Mouse (Mus musculus): Measurements from ENCODE around the gene Ssrp1. TPM values are rescaled to one million over a fixed set of nuclear protein-coding genes. Genes with fewer than 3 reads are reported as not detected.

The Ssrp1 gene
- 245 and 274 TPM in 2 replicates for total RNA-seq (2014; fragmentation: Nextera tagmentation)
- total RNA-seq (2017) = 432 and 481 TPM in 2 replicates

DNA sequence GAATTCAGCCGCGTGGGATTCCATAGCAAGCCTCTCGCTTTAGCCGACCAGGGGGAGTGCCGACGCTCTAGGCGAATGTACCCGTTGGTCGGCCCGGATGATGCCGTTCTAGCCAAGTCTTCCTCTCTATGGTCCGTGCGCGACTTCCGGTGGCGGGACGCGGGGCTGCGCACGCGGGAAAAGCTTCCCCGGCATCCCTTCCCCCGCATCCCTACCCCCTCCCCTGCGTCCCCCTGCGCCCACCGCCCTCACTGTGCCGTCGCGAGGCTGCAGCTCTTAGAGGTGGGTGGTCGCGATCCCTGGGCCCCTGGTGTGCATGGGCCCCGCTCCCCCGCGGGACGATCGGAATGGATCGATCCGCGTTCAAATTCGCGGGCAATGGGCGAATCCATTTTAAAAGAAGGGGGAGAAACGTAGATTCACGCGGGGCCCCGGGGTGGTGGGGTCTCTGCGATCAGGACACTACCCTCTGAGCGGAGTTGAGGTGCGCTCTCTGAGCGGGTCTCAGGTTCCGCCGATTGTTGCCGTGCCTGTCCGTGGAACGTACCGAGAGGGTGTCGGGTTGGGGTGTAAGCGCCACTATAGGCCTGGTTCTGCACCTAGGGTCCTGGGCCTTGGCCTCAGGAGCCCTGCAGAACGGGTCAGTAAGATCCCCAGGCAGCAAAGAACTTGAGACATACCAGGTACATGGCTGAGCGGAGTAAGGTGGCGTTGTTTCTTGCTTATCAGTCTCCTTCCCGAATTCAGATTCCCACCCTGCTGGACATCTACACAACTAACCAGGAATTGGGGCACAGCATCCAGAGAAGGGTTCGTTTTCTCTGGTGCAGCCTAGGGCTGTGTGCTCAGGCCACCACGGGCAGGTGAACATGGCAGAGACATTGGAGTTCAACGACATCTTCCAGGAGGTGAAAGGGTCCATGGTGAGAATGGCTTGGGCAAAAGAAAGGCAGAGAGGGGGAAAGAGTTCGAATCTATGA, at the start of gene Ssrp1, which contains the start of gene P2rx3:
TSS of gene Ssrp1 (plus strand) at position 188 of the 980 bp plus-strand sequence.
TSS of gene P2rx3 (minus strand) at position 416 of the 980 bp plus-strand sequence.
- ATAC-seq (replicated peaks; ENCODE audit: low FRiP score, low TSS enrichment, poor library complexity, severe bottlenecking) = peak; percentile 75

DNA sequence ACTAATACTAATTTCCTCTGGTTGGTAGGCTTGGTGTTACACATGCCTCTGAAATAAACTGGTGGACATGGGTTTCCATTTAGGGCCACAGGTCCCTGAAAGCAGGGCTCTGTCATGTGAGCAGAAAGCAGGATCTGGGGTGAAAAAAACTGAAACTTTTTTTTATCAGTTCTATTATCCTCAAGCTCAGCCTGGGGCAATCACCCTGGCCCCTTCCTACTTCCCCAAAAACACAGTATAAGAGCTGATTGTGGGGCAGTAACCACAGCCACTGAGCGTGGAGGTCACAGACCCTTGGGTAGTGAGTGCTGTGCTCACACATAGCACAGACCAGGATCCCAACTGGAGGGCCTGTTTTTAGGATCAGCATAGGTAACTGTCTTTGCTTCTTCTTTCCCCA, 49.1 kb upstream of the Ssrp1 start, which contains the start of gene Prg3:
TSS of gene Prg3 (plus strand) at position 286 of the 400 bp plus-strand sequence.
- ATAC-seq (replicated peaks; ENCODE audit: low FRiP score, low TSS enrichment, poor library complexity, severe bottlenecking) = peak; percentile 57

DNA sequence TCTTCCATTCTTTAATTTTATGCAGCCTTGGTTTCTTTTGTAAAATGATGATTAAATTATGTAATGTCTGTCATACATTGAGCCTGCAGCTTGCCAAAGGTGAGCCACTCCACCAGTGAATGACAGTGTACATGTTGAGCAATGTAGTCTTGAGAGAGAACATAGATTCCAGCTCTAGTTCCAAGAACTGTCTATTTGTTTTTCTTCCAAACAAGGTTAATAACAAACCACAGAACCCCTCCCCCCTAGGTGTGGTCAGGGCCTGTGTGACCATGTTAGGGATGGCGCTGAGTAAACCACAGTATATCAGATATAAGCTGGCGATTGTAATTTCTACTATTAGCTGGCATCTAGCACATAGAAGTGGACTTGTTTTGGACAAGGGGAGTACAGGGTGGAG, 40.7 kb upstream of the Ssrp1 start:
- ATAC-seq (replicated peaks; ENCODE audit: low FRiP score, low TSS enrichment, poor library complexity, severe bottlenecking) = no peak

DNA sequence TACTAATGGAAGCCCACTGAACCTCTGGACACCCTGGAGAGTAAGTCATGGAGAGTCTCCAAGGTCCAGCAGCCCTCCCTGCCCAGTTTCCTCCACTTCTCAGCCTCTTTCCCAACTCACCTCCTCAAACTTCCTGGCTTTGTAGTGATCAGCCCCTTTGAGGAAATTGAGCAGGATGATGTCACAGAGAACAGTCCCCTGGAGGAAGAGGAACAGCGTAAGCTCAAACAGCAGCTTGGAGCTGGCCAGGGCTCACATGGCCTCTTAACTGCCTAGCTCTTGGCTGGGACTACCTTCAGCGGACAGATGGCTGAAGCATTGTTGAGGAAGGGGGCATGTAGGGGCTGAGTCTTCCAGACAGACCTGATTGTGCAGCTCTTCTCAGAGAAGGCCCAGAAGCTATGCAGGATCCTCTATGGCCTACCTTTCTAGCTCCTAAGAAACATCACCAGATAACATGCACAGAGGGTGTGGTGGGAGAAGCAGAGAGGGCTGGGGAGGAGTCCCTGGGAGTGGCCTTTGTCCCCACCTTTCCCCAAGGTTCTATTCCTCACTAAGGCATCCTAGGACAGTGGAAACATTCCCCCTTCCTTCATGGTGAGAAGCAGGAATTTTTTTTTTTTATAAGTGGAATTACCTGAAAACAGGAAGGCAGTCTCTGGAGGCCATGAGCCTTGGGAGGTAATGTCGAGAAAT, 37.4 kb upstream of the Ssrp1 start:
- ATAC-seq (replicated peaks; ENCODE audit: low FRiP score, low TSS enrichment, poor library complexity, severe bottlenecking) = no peak

DNA sequence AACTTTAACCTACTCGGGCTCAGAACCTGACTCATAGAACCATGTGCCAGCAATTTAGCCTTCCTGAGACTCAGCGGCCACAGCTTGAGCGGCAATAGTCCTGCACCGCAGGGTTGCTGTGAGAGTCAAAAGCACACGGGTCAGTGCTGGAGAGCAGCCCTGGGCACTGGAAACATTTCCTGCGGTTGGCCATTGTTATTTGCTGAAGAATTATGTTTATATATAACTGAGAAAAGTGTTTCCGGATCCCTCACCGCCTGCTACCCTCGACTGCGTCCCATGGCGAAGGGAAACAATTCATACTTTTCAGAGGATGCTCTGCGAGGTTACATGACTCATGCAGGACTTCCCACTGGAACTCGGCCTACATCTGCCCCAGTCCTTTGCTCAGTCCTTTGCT, 35.5 kb upstream of the Ssrp1 start:
- no peak for ATAC-seq (replicated peaks; ENCODE audit: low FRiP score, low TSS enrichment, poor library complexity, severe bottlenecking)

DNA sequence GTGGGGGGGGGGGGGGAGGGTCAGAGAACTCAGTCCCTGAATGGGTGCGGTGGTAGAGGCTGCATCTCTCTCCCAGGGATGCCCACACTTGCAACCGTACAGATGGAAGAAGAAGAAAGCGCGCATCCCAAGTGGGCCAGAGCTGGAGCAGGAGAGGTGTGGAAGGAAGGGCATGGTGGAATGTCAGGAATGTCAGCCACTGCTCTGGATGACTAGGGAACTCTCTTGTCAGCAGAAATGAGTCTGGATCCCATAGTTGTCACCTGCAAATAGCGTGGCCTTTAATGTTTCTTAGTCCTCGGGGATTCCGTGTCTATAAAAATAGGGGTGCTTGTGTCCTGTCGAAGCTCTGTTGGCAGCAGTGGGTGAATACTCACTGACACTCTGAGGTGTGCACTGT, 34.5 kb upstream of the Ssrp1 start:
- no peak for ATAC-seq (replicated peaks; ENCODE audit: low FRiP score, low TSS enrichment, poor library complexity, severe bottlenecking)

DNA sequence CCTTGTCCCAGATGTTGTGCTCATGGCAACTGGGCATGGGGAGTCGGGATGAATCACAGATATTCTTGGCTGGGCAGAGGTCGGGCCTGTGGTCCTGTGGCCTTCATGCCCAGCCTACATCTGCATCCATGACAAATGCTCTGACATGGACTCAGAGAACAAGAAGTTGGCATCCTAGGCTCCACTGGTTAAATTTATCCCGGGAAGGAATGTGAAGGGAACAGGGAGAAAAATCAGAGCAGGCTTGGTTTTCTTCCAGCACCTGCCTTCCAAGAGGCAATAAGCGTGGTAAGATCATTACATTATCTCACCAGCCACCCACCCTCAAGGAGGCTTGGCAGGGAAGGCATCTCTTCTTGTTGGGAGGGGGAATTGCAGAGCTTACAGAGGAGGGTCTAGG, 32.7 kb upstream of the Ssrp1 start:
- no peak for ATAC-seq (replicated peaks; ENCODE audit: low FRiP score, low TSS enrichment, poor library complexity, severe bottlenecking)

DNA sequence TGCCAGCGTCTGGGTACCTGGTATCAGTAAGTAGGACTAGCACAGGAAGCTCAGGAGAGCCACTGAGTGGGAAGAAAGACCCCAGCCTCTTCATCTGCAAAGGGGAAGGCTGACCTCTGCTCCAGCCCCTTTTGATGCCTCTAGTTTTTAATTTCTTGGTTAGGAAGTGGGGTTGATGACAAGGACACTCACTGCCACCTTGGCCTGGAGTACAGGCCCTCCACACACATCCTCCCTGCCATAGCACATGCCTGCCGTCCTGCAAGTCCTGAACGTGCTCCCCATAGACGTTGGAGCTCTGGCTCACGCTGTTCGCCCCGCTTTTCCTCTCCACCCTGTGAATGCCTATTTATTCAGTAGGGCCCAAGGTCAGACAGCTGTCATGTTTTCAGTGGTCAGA, 30.4 kb upstream of the Ssrp1 start:
- ATAC-seq (replicated peaks; ENCODE audit: low FRiP score, low TSS enrichment, poor library complexity, severe bottlenecking) = no peak

DNA sequence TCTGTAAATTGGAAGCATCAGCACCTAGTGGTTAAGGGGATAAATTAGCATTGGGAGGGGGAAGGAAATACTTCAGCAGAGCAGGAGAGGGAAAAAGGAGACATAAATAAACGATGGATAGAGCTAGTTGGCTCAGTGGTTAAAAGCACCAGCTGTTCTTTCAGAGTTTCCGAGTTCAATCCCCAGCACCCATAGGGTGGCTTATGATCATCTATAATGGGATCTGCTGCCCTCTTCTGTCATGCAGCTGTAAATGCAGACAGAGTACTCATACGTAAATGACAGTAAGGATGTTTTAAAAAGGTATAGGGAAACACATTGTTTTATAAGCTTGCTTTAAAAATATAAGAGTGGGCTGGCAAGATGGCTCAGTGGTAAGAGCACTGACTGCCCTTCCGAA, 29.3 kb upstream of the Ssrp1 start:
- peak; percentile 31; the same call in 1 of the 2 replicates for ATAC-seq (replicated peaks; ENCODE audit: low FRiP score, low TSS enrichment, poor library complexity, severe bottlenecking)

DNA sequence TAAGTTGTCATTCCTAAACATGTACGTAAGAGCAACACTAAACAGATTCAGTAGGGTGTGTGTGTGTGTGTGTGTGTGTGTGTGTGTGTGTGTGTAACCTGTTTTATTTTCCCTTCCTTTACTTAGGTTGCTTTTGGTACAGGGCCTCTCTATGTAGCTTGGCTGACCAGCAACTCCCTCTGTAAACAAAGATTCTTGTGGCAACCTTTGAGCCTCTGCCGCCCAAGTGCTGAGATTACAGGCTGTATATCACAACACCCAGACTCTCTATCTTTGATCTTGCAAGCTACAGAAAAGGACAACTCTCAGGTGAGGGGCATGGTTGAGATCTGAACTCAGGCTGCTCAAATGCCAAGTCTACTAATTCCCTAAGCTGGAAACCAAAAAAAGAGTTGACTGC, 27.8 kb upstream of the Ssrp1 start:
- no peak for ATAC-seq (replicated peaks; ENCODE audit: low FRiP score, low TSS enrichment, poor library complexity, severe bottlenecking)

DNA sequence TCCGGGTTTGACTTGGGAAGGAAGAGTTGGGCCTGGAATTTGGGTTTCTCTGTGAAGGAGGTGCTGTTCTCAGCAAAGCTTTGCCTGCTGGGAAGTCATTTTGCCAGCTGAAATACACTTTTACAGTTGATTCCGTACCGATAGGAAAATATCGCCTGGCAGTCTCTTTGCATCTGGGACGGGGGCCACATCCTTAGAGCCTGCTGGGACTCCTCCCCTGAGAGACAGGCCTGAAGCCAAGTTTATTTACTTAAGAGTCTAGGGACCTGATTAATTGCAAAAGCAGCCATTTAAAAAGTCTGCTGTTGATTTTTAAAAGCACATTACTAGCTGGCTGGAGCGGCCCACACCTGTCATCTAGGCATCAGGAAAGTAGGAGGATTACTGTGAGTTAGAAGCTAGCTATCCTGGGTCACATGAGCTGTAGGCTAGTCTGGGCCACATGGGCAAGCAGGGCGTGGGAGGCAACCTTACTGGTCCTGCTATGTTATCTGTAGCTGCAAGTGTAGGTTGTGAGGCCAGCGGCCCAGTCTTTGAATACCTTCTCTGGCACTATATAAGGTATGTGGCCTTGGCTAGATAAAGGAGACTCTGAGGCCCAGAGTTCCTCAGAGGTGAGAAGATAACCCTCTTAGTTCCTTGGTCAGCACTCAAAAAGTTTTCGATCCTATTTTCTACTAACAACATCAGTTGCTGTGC, 25.0 kb upstream of the Ssrp1 start:
- peak; percentile 92 for ATAC-seq (replicated peaks; ENCODE audit: low FRiP score, low TSS enrichment, poor library complexity, severe bottlenecking)

DNA sequence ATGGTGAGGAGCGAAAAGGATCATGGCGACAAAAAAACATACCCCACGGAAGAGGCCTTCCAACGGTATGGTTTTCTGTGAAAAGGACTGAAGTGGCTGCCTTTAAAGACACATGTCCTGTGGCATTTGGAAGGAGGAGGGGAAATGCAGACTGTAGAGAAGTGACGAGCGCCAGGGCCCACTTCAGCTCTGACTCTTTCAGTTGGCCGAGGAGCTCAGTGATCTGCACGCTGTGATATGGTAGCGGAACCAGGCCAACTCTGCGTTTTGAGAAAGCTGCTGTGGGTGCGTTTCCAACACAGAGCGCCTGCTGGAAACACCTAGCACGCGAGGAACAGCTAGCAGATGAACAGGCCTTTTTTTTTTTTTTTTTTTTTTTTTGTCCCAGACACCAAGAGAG, 24.4 kb upstream of the Ssrp1 start:
- ATAC-seq (replicated peaks; ENCODE audit: low FRiP score, low TSS enrichment, poor library complexity, severe bottlenecking) = peak; percentile 78

DNA sequence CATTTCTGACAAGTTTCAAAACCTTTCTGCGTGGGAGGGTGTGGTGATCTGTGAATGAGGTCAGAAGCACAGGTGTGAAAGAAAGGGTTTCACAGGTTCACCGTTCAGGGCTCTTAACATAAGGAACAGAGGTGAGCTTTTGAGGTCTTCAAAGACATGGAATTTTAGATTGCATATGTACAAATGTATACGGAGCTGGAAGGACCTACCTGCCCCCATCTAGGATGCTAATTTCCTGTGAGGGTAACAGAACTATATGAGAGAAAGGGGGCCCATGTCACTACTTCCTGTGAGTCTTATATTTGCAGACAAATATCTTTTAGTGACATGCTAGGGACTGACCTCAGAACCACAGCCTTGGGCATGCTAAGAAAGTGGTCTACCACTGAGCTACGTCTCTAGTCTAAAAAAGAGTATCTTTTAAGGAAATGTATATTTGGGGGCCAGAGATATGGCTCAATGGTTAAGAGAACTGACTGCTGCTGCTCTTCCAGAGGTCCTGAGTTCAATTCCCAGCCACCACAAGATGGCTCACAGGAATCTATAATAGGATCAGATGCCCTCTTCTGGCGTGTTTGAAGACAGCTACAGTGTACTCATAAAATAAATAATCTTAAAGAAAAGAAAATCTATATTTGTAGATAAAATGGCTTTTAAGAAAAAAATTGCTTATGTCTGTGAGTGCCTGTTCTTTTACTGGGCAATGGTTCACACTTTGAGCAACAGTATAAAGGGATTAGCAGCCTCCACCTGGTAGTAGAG, 23.0 kb upstream of the Ssrp1 start:
- no peak for ATAC-seq (replicated peaks; ENCODE audit: low FRiP score, low TSS enrichment, poor library complexity, severe bottlenecking)

DNA sequence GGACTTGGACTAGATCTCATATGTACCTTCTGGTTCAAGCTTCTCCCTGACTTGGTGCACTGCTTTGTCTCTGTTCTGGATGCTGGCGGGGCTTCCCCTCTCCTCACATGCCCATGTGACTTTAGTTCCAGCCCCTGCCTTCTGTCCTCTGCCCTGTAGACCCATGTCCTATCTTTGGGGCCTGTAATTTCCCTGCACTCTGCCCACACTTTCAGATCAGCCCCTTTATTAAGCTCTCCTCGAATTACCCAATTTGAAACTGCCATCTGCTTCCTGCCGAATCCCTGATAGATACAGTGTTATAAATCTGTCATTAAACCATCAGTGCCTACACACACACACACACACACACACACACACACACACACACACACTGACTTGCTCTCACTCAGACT, 22.4 kb upstream of the Ssrp1 start:
- ATAC-seq (replicated peaks; ENCODE audit: low FRiP score, low TSS enrichment, poor library complexity, severe bottlenecking) = no peak

DNA sequence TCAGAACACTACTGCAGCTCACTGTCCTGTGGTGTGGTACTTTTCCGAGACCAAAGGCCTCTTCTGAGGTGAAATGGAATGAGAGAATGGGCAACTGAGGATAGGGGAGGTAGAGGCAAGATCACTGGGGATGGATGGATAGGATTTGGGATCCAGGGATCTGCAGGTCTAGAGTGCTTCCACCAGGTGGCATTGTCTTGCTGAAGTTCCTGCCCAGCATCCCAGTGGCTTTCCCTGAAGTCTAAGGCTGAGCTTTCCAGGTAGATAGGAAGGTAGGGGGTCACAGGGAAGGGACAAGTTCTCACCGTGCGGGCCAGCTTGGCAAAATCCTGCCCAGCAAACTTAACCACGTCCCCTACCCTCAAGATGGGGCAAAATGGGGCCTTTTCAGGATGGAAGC, 15.0 kb upstream of the Ssrp1 start:
- ATAC-seq (replicated peaks; ENCODE audit: low FRiP score, low TSS enrichment, poor library complexity, severe bottlenecking) = no peak

DNA sequence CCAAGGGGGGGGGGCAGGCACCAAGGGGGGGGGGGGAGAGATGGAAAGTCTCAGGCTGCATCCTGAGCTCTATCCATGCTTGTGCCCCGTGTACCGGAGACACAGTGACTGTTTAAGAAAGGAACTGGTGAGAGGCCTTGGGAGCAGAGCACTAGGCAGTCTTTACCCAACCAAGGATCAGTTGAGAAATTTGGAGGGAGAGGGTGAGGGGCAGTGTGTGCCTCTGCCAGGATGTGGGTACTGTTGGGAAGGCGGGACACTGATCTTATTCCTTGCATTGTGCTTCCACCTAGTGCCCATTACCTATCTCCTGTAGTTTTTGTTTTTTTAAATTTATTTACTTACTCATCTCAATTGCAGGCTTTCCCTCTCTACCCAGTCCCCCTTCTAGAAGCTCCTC, 10.9 kb upstream of the Ssrp1 start:
- ATAC-seq (replicated peaks; ENCODE audit: low FRiP score, low TSS enrichment, poor library complexity, severe bottlenecking) = no peak

DNA sequence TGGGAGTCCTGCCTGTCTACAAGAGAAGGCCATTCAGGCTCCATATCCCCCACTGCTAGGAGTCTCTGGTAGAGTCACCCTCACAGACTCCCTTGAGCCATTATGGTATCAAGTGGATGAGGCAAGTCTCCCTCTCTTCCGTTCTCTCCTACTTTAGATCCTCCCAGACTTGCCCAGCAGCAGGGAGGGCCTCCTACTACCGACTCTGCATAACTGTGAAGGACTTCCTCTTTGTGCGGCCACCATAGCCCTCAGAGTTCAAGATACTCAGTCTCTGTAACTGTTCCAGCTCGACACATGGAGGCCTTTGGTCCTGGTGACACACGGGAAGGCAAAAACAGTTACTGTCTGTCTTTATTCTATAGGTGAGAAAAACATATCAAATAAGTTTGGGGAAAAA, 9.8 kb upstream of the Ssrp1 start:
- ATAC-seq (replicated peaks; ENCODE audit: low FRiP score, low TSS enrichment, poor library complexity, severe bottlenecking) = no peak

DNA sequence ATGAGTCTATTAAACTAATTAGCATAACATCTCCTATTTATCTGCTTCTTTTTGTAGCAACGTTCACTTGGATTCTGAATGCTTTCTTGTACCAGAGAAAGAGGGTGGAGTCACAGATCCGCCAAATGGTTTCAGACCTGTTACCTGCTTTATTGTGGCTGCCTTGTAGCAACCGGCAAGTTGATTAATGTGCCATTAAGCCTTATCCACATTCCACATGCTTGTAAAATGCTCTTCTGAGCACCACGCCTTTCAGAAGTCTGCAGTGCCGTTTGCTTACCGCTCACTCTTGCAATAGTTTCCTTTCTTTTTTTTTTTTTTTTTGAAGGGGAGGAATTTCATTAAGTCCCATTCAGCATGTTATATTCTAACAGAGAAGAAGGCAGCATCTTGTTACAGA, 7.1 kb upstream of the Ssrp1 start:
- 0 out of 2 replicates have a peak, but pooled peaks have one; percentile 53 for ATAC-seq (replicated peaks; ENCODE audit: low FRiP score, low TSS enrichment, poor library complexity, severe bottlenecking)

DNA sequence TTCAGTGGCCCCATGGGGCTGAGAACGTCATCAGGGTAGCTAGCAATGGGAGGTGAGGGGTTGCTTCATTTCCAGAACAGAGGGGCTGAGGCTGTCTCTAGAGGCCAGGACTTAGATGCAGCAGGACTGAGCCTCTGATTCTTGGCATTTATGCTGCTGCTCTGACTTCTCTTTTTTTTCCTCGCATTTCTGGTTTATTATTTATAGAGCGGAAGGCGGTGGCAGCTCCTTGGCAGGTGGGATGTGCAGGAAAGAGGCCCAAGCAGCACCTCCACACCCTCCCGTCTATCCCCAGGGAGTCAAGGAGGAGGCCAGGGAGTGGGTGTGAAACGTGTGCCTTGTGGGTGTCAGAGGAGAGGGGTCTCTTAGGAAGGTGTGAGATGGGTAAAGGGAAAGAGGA, 6.0 kb upstream of the Ssrp1 start:
- no peak for ATAC-seq (replicated peaks; ENCODE audit: low FRiP score, low TSS enrichment, poor library complexity, severe bottlenecking)
